Mouse (Mus musculus): ENCODE results near the gene Pitpnm3. TPM values are rescaled to one million over a fixed set of nuclear protein-coding genes. Genes with fewer than 3 reads are reported as not detected.

Gene Pitpnm3
- polyA plus RNA-seq, 1 experiment from 2014 or later, result 6.4 TPM

DNA sequence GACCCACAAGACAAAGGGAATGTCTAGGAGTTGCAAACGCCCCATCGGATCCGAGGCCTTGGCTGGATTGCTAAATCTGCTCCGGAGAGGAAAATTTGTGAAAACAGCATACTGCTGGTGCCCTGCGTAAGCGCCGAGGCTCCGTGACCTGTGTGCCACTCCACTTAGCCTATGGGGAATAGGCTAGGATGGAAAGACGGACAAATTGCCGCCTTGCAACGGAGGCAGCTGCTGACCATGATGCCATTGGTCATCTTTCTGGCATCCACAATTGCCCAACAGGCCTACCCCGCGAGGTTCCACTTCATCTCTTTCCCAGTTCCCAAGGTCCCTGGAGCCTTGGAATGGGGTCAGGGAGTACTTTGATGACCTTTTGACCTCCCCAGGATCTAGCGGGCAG is 92.9 kb downstream of the Pitpnm3 start:
- peak; percentile 0; the same call in 1 of the 2 replicates for ATAC-seq (ENCODE audit: low read depth)
- under 1% methylated on average over 14 of the region's 14 CpGs for WGBS
- H3K9ac ChIP-seq (replicated peaks; ENCODE audit: low read depth, low read length), result peak overlapping the region; percentile 57

GRCm38 (mm10) chr11:72041768-72042607 is 93.6 kb downstream of the Pitpnm3 start, which contains the start of gene Pimreg:
Gene Pimreg, plus strand, starts transcription at chr11:72042032.
- peak within 1 kb of the TSS; percentile 97 for H3K4me2 ChIP-seq (ENCODE audit: low read depth, low read length)
- H3K4me1 ChIP-seq (ENCODE audit: control insufficient read depth, insufficient read depth, low read length), result peaks cover 23% of the 10 kb centered on the region
- peak; percentile 90 for ATAC-seq (ENCODE audit: low read depth)
- H3K9me3 ChIP-seq (ENCODE audit: control insufficient read depth, low read length), result no peaks in the 10 kb centered on the region
- H3K36me3 ChIP-seq (ENCODE audit: control insufficient read depth, insufficient read depth, low read length), result no peaks in the 10 kb centered on the region
- under 1% methylated on average over 52 of the region's 52 CpGs for WGBS
- peak within 1 kb of the TSS; percentile 57 for H3K9ac ChIP-seq (replicated peaks; ENCODE audit: low read depth, low read length)
- no peaks in the 10 kb centered on the region for H3K27me3 ChIP-seq (ENCODE audit: control insufficient read depth, insufficient read depth, low read length)
- 0 out of 2 replicates have a peak within 1 kb of the TSS, but pooled peaks have one; percentile 48 for H3K27ac ChIP-seq (ENCODE audit: low read depth, low read length)
- H3K4me3 ChIP-seq (ENCODE audit: low read depth, low read length), result peak within 1 kb of the TSS; percentile 65

More for the DNA sequence above, 92.9 kb downstream of the Pitpnm3 start:
- no peaks in the 10 kb centered on the region for H3K9me3 ChIP-seq (ENCODE audit: control insufficient read depth, low read length)
- no peak overlapping the region for H3K27ac ChIP-seq (ENCODE audit: low read depth, low read length)
- H3K4me2 ChIP-seq (ENCODE audit: low read depth, low read length), result peak overlapping the region; percentile 97
- peak overlapping the region; percentile 65 for H3K4me3 ChIP-seq (ENCODE audit: low read depth, low read length)
- no peaks in the 10 kb centered on the region for H3K27me3 ChIP-seq (ENCODE audit: control insufficient read depth, insufficient read depth, low read length)
- H3K4me1 ChIP-seq (ENCODE audit: control insufficient read depth, insufficient read depth, low read length), result peaks cover 23% of the 10 kb centered on the region
- H3K36me3 ChIP-seq (ENCODE audit: control insufficient read depth, insufficient read depth, low read length), result no peaks in the 10 kb centered on the region

GRCm38 (mm10) chr11:72041290-72041767 is 94.2 kb downstream of the Pitpnm3 start:
- H3K36me3 ChIP-seq (ENCODE audit: control insufficient read depth, insufficient read depth, low read length), result no peaks in the 10 kb centered on the region
- no peaks in the 10 kb centered on the region for H3K9me3 ChIP-seq (ENCODE audit: control insufficient read depth, low read length)
- H3K9ac ChIP-seq (replicated peaks; ENCODE audit: low read depth, low read length), result peak overlapping the region; percentile 57; the same call in 1 of the 2 replicates
- no peak for ATAC-seq (ENCODE audit: low read depth)
- peak overlapping the region; percentile 97 for H3K4me2 ChIP-seq (ENCODE audit: low read depth, low read length)
- H3K4me1 ChIP-seq (ENCODE audit: control insufficient read depth, insufficient read depth, low read length), result peaks cover 23% of the 10 kb centered on the region
- H3K27me3 ChIP-seq (ENCODE audit: control insufficient read depth, insufficient read depth, low read length), result no peaks in the 10 kb centered on the region
- WGBS, result 15% methylated on average over 6 of the region's 6 CpGs
- H3K27ac ChIP-seq (ENCODE audit: low read depth, low read length), result no peak overlapping the region
- peak overlapping the region; percentile 65 for H3K4me3 ChIP-seq (ENCODE audit: low read depth, low read length)

- no peak overlapping the region; the same call in 1 of the 2 replicates for H3K27ac ChIP-seq (ENCODE audit: low read depth, low read length)
- whole genome bisulfite sequencing, result 19% methylated on average over 16 of the region's 16 CpGs
- no peaks in the 10 kb centered on the region for H3K36me3 ChIP-seq (ENCODE audit: control insufficient read depth, insufficient read depth, low read length)
- no peak overlapping the region for H3K4me3 ChIP-seq (ENCODE audit: low read depth, low read length)
- 0 out of 2 replicates have a peak, but pooled peaks have one; percentile 7 for ATAC-seq (ENCODE audit: low read depth)
- H3K27me3 ChIP-seq (ENCODE audit: control insufficient read depth, insufficient read depth, low read length), result no peaks in the 10 kb centered on the region
- peak overlapping the region; percentile 8; the same call in 1 of the 2 replicates for H3K9ac ChIP-seq (replicated peaks; ENCODE audit: low read depth, low read length)
- no peaks in the 10 kb centered on the region for H3K9me3 ChIP-seq (ENCODE audit: control insufficient read depth, low read length)
- peaks cover 23% of the 10 kb centered on the region for H3K4me1 ChIP-seq (ENCODE audit: control insufficient read depth, insufficient read depth, low read length)
- peak overlapping the region; percentile 21 for H3K4me2 ChIP-seq (ENCODE audit: low read depth, low read length)
These were observed 95.8 kb downstream of the Pitpnm3 start for GRCm38 (mm10) chr11:72039599-72040386.

- H3K9ac ChIP-seq (replicated peaks; ENCODE audit: low read depth, low read length), result no peak overlapping the region
- no peak overlapping the region for H3K27ac ChIP-seq (ENCODE audit: low read depth, low read length)
- no peak overlapping the region for H3K4me3 ChIP-seq (ENCODE audit: low read depth, low read length)
- H3K4me1 ChIP-seq (ENCODE audit: control insufficient read depth, insufficient read depth, low read length), result peaks cover 23% of the 10 kb centered on the region
- no peaks in the 10 kb centered on the region for H3K36me3 ChIP-seq (ENCODE audit: control insufficient read depth, insufficient read depth, low read length)
- no peak for ATAC-seq (ENCODE audit: low read depth)
- no peak overlapping the region for H3K4me2 ChIP-seq (ENCODE audit: low read depth, low read length)
- H3K27me3 ChIP-seq (ENCODE audit: control insufficient read depth, insufficient read depth, low read length), result no peaks in the 10 kb centered on the region
- 3% methylated on average over 4 of the region's 4 CpGs for WGBS
- no peaks in the 10 kb centered on the region for H3K9me3 ChIP-seq (ENCODE audit: control insufficient read depth, low read length)
These were observed 97.6 kb downstream of the Pitpnm3 start for GRCm38 (mm10) chr11:72037996-72038395.

DNA sequence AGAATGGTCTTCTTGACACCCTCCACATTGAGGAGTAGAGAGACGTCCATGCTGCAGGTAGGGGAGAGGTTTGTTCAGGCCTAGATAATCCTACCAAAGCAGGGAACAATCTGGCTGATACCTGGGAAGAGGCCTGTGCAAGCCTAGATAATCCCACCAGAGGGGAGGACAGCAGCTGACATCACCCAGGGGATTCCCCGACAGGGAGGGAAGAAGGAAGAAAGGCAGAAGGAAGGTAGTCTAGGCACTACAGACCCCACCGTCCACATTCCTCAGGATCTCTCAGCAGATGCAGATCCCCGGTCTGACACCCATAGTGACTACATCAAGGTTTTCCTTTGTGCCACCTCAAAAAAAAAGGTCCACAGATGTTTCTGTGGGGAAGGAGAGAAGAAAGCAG is 98.2 kb downstream of the Pitpnm3 start, which contains the start of gene Aipl1:
TSS of gene Aipl1 (minus strand) at position 101 of the 400 bp plus-strand sequence.
- Histone ChIP-seq H3K27me3 (ENCODE audit: control insufficient read depth, insufficient read depth, low read length) (no peaks in the 10 kb centered on the region), H3K27ac (ENCODE audit: low read depth, low read length) (no peak within 1 kb of the TSS), H3K9ac (replicated peaks; ENCODE audit: low read depth, low read length) (no peak within 1 kb of the TSS), H3K4me3 (ENCODE audit: low read depth, low read length) (no peak within 1 kb of the TSS), H3K36me3 (ENCODE audit: control insufficient read depth, insufficient read depth, low read length) (no peaks in the 10 kb centered on the region), H3K4me1 (ENCODE audit: control insufficient read depth, insufficient read depth, low read length) (peaks cover 18% of the 10 kb centered on the region; the same call in 1 of the 2 replicates), H3K9me3 (ENCODE audit: control insufficient read depth, low read length) (no peaks in the 10 kb centered on the region), H3K4me2 (ENCODE audit: low read depth, low read length) (no peak within 1 kb of the TSS)
- WGBS, result 73% methylated on average over 4 of the region's 4 CpGs
- ATAC-seq (ENCODE audit: low read depth), result no peak

DNA sequence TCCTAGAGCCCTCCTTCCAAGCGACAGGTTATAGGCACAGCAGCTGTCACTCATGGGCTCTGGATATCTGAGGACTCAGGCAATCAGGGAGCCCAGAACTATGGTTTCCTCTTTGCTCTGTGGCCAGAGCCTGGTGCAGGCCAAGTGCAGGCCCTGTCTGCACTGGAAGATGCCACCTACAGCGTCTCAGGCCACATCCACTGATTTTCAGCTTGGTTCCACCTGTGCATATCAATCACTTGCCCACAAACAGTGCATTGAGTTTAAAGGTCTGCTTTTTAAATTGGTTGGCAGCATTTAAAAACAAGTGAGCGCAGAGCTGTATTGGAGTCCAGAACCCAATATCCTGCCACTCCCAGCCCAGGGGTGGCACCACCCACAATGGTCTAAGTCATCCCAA is 103.0 kb downstream of the Pitpnm3 start:
- no peak for ATAC-seq (ENCODE audit: low read depth)
- Histone ChIP-seq H3K36me3 (ENCODE audit: control insufficient read depth, insufficient read depth, low read length) (no peaks in the 10 kb centered on the region), H3K4me2 (ENCODE audit: low read depth, low read length) (no peak overlapping the region), H3K27ac (ENCODE audit: low read depth, low read length) (no peak overlapping the region), H3K4me3 (ENCODE audit: low read depth, low read length) (no peak overlapping the region), H3K9me3 (ENCODE audit: control insufficient read depth, low read length) (no peaks in the 10 kb centered on the region), H3K9ac (replicated peaks; ENCODE audit: low read depth, low read length) (no peak overlapping the region), H3K27me3 (ENCODE audit: control insufficient read depth, insufficient read depth, low read length) (no peaks in the 10 kb centered on the region), H3K4me1 (ENCODE audit: control insufficient read depth, insufficient read depth, low read length) (no peaks in the 10 kb centered on the region)
- WGBS, result 88% methylated on average over 3 of the region's 3 CpGs

- no peaks in the 10 kb centered on the region for H3K9me3 ChIP-seq (ENCODE audit: control insufficient read depth, low read length)
- no peaks in the 10 kb centered on the region for H3K36me3 ChIP-seq (ENCODE audit: control insufficient read depth, insufficient read depth, low read length)
- no peaks in the 10 kb centered on the region for H3K27me3 ChIP-seq (ENCODE audit: control insufficient read depth, insufficient read depth, low read length)
- H3K27ac ChIP-seq (ENCODE audit: low read depth, low read length), result no peak overlapping the region
- no peak overlapping the region for H3K4me2 ChIP-seq (ENCODE audit: low read depth, low read length)
- H3K9ac ChIP-seq (replicated peaks; ENCODE audit: low read depth, low read length), result no peak overlapping the region
- no peaks in the 10 kb centered on the region for H3K4me1 ChIP-seq (ENCODE audit: control insufficient read depth, insufficient read depth, low read length)
- ATAC-seq (ENCODE audit: low read depth), result no peak
- H3K4me3 ChIP-seq (ENCODE audit: low read depth, low read length), result no peak overlapping the region
- WGBS, result 78% methylated on average over 4 of the region's 4 CpGs
These were observed 103.5 kb downstream of the Pitpnm3 start for GRCm38 (mm10) chr11:72032091-72032490.

All from neural tube, embryonic 14.5 days (tissue).